Mouse (Mus musculus) G1E-ER4 (cell line): ENCODE measurements around the gene Dok5. TPM values are rescaled to one million over a fixed set of nuclear protein-coding genes. Genes with fewer than 3 reads are reported as not detected.

Source experiments
- GATA1 ChIP-seq: IDR thresholded peaks from one replicate; pipeline ENCODE4 v1.8.0; 2012; ENCODE audit warnings: low read length, inconsistent platforms
- polyA plus RNA-seq: library from polyadenylated mRNA; stranded (reverse); fragments of >175 nt; gene quantifications from 2 replicates; pipeline ENCODE4 v1.2.3, GENCODE M21; 2012

The Dok5 gene
- polyA plus RNA-seq, 1 experiment: not detected

GRCm38 (mm10) chr2:170858640-170859039 is 127.0 kb downstream of the Dok5 start:
- TF ChIP-seq GATA1: no peak

- no peak for TF ChIP-seq GATA1
Observed at GRCm38 (mm10) chr2:170860576-170860975, 129.0 kb downstream of the Dok5 start.

- no peak for TF ChIP-seq GATA1
Observed at GRCm38 (mm10) chr2:170862799-170863198, 131.2 kb downstream of the Dok5 start.

- TF ChIP-seq GATA1: no peak
Observed at GRCm38 (mm10) chr2:170863201-170863600, 131.6 kb downstream of the Dok5 start.

DNA sequence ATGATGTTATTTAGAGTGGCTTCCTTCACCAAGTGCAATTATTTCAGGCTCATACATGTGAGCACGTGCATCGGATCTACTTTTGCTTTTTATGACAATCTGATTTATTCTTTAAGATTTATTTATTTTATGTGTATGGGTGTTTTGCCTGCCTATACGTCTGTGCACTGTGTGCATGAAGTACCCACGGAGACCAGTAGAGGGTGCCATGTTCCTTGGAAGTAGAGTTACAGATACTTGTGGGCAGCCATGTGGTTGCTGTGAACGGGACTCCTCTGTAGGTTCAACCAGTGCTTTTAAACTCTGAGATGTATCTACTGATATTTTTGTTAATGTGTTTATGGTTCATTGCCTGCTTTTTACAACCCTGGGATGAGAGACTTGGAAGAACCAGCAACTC is 132.4 kb downstream of the Dok5 start:
- no peak for TF ChIP-seq GATA1

GRCm38 (mm10) chr2:170864820-170865219 is 133.2 kb downstream of the Dok5 start:
- TF ChIP-seq GATA1: no peak

GRCm38 (mm10) chr2:170870566-170870965 is 139.0 kb downstream of the Dok5 start:
- no peak for TF ChIP-seq GATA1

DNA sequence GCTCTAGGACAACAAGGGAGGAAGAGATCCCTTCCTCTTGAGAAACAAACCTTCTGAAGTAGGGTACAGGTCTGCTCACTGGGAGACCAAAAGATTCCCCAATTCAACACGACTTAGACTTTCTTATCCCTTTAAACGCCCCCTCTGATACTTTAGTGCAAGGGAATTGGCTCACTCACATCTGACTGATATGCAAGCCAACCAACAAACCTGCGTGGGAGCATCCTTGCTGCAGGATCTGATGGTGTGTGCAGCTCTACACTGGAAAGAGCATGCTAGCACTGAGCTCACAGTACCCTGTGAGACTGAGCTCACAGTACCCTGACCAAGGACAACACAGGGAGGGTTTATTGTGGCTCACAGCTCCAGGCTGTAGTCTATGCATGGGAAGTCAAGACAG is 139.9 kb downstream of the Dok5 start:
- no peak for TF ChIP-seq GATA1

DNA sequence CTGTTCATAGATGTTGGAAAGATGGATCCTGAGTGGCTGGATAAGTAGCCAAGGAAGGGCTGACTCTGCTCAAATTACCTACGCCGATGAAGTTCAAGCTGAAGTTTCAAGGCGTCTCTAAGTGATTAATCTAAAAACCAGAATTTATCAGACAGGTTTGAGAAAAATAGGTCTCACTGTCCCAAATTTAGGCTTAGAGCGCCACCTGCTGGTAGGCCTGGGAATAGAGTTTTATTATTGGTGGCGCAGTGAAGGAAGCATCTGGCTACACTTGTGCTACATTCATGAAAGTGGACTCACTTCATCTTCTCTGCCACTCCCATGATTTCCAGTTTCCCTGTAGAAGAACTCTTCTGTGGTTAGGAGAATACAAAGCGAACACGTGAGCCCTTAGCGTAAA is 141.8 kb downstream of the Dok5 start:
- no peak for TF ChIP-seq GATA1

GRCm38 (mm10) chr2:170877515-170877914 is 145.9 kb downstream of the Dok5 start:
- TF ChIP-seq GATA1: no peak

GRCm38 (mm10) chr2:170877936-170878335 is 146.3 kb downstream of the Dok5 start:
- no peak for TF ChIP-seq GATA1

DNA sequence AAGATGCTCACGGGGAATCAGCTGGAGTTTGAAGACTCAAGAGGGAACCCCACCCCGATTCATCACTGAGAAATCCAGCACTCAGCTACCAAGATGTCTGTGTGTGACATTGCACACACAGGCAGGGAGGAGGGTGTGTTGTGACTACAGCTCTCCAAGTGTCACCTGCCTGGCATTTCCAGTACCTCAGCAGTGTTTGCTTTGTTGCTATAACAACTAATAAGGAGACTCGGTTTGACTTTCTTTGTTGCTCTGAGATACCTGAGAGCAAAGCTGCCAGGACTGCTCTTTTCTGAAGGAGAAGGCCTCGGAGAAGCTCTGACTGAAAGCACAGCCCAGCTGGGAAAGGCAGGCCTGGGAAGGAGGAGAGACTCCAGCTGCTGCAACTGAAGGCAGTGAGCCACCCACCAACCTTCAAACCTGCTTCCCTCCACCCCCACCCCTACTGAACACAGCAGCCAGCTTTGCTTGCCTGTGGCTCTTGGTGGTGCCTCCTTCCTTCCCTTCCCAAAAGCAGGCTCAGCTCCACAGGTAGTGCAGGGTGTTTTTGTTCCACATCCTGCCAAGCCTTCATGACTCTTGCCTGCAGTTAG is 152.7 kb downstream of the Dok5 start:
- no peak for TF ChIP-seq GATA1

- TF ChIP-seq GATA1: no peak
Observed at GRCm38 (mm10) chr2:170887984-170888383, 156.4 kb downstream of the Dok5 start.

- TF ChIP-seq GATA1: no peak
Observed at GRCm38 (mm10) chr2:170895096-170895495, 163.5 kb downstream of the Dok5 start.

DNA sequence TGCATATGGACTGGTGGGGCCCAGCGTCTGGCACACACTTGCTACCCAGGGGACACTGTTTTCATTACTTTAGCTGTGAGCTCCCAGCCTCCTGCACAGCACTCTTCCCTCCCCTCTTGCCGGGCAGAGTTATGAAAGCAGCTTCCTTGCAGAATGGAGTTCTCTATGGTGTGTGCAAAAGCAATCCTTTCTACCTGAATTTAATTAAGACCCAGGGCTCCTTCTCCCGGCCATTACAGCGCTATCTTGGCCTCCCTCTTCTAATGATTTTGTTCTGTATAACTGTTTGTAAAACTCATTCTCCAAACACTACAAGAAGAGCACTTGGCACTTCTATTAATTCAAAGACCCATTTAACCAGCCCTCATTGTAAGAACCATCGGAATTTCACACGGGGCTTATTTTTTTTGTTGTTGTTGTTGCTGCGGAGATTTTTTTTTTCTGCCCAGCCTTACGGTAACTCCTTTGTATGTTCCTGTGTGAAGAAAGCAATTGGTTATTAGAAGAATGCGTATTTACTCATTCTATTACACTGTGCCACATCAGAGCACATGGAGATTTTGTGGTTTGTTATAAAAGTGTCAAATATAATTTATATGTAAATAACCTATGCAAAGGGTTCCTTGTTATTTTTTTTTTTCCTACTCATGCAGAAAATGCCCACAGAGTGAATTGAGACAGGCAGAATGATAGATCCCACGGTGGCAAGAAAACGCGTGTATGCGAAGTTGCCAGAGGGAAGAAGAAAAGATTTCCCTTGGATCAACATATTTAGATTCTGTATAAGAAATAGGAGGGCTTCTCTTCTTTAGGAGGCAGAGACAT is 170.8 kb downstream of the Dok5 start:
- TF ChIP-seq GATA1: no peak

DNA sequence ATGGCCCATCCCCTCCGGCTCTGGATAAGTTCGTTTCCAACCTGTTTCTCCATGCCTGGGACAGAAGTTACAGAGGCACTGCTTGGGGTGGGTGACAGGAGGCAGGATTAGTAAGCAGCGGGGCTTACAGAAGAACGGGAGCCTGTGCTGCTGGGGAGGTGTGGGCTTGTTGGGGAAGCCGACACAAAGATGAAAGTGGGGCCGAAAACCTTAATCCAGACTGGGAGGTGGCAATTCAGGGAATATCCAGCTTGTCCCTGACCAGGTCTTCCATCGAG is 171.4 kb downstream of the Dok5 start:
- no peak for TF ChIP-seq GATA1

GRCm38 (mm10) chr2:170903367-170903766 is 171.8 kb downstream of the Dok5 start:
- no peak for TF ChIP-seq GATA1
